In genomic region chr6:64293761-64294160, GRCm38 (mm10) we compare ENCODE assay signal across 31 mouse cellular contexts.
"Had no signal": no experiment of that assay in that cellular context is flagged by ENCODE, and none has a peak within 500 bp of the region (broad histone marks: within the 10 kb centered on the region; RNA-seq: fewer than 3 reads in every experiment).

No protein-coding gene starts in this region.

- DNase-seq: left cerebral cortex, postnatal 4 days; liver; liver, embryonic 13.5 days; liver, postnatal 0 days; lung, adult 18-20 months; lung, adult 2 months; lung, embryonic 14.5 days; lung, postnatal 10 days; lung, postnatal 14 days; lung, postnatal 36 days; lung, postnatal 4 days; midbrain, embryonic 14.5 days had no signal

- H3K36me3 ChIP-seq: limb, embryonic 10.5 days; limb, embryonic 12.5 days; limb, embryonic 13.5 days; limb, embryonic 15.5 days; liver, embryonic 12.5 days; liver, embryonic 13.5 days; liver, embryonic 15.5 days; lung, embryonic 15.5 days; midbrain, embryonic 10.5 days; midbrain, embryonic 12.5 days; midbrain, embryonic 13.5 days; midbrain, embryonic 15.5 days had no signal

- H3K27ac ChIP-seq: limb, embryonic 10.5 days; limb, embryonic 12.5 days; limb, embryonic 13.5 days; limb, embryonic 15.5 days; liver, embryonic 12.5 days; liver, embryonic 13.5 days; liver, embryonic 14.5 days; liver, embryonic 15.5 days; lung, embryonic 15.5 days; macrophage; midbrain, embryonic 10.5 days; midbrain, embryonic 12.5 days; midbrain, embryonic 13.5 days; midbrain, embryonic 15.5 days had no signal

- ATAC-seq: liver, embryonic 12.5 days; liver, postnatal 0 days; lung, postnatal 0 days; midbrain, embryonic 13.5 days; midbrain, embryonic 15.5 days; midbrain, embryonic 16.5 days had no signal

- H3K4me2 ChIP-seq: limb, embryonic 12.5 days; limb, embryonic 13.5 days; limb, embryonic 15.5 days; liver, embryonic 11.5 days; liver, embryonic 12.5 days; liver, embryonic 13.5 days; liver, embryonic 15.5 days; lung, embryonic 14.5 days; lung, embryonic 15.5 days; midbrain, embryonic 11.5 days; midbrain, embryonic 12.5 days; midbrain, embryonic 13.5 days; midbrain, embryonic 15.5 days had no signal

- H3K9me3 ChIP-seq: limb, embryonic 10.5 days; limb, embryonic 12.5 days; limb, embryonic 13.5 days; limb, embryonic 15.5 days; liver, embryonic 12.5 days; liver, embryonic 13.5 days; liver, embryonic 15.5 days; lung, embryonic 15.5 days; megakaryocyte, embryonic 14.5 days; midbrain, embryonic 10.5 days; midbrain, embryonic 12.5 days; midbrain, embryonic 13.5 days; midbrain, embryonic 15.5 days had no signal

- H3K27me3 ChIP-seq: limb, embryonic 12.5 days; limb, embryonic 13.5 days; limb, embryonic 15.5 days; liver, embryonic 12.5 days; liver, embryonic 13.5 days; liver, embryonic 15.5 days; lung, embryonic 15.5 days; megakaryocyte, embryonic 14.5 days; midbrain, embryonic 12.5 days; midbrain, embryonic 13.5 days; midbrain, embryonic 15.5 days had no signal

- H3K4me1 ChIP-seq: limb, embryonic 10.5 days; limb, embryonic 12.5 days; limb, embryonic 13.5 days; limb, embryonic 15.5 days; liver, embryonic 12.5 days; liver, embryonic 13.5 days; liver, embryonic 15.5 days; lung, embryonic 15.5 days; megakaryocyte, embryonic 14.5 days; midbrain, embryonic 12.5 days; midbrain, embryonic 13.5 days; midbrain, embryonic 15.5 days had no signal

- H3K4me3 ChIP-seq: limb, embryonic 10.5 days; limb, embryonic 12.5 days; limb, embryonic 13.5 days; limb, embryonic 15.5 days; liver, embryonic 12.5 days; liver, embryonic 13.5 days; liver, embryonic 15.5 days; lung, embryonic 15.5 days; megakaryocyte, embryonic 14.5 days; midbrain, embryonic 10.5 days; midbrain, embryonic 12.5 days; midbrain, embryonic 13.5 days; midbrain, embryonic 15.5 days; myocyte had no signal

- H3K9ac ChIP-seq: limb, embryonic 12.5 days; limb, embryonic 13.5 days; limb, embryonic 15.5 days; liver, embryonic 12.5 days; liver, embryonic 13.5 days; liver, embryonic 14.5 days; liver, embryonic 15.5 days; liver, postnatal 0 days; lung, embryonic 14.5 days; lung, embryonic 15.5 days; midbrain, embryonic 12.5 days; midbrain, embryonic 13.5 days; midbrain, embryonic 15.5 days had no signal
